Mouse (Mus musculus): Measurements from ENCODE around the gene Cdx4. TPM values are rescaled to one million over a fixed set of nuclear protein-coding genes. Genes with fewer than 3 reads are reported as not detected.

Gene Cdx4
- not detected in 2 replicates for polyA plus RNA-seq (2012; ENCODE audit: insufficient read depth, insufficient read length, missing spikeins)

GRCm38 (mm10) chrX:103321146-103321545 lies at the start of gene Cdx4:
Gene Cdx4 (plus strand): TSS chrX:103321398.
- H3K4me1 ChIP-seq (ENCODE audit: control insufficient read depth, insufficient read depth, insufficient read length, low read length) = no peaks in the 10 kb centered on the region
- H3K27ac ChIP-seq (replicated peaks; ENCODE audit: low read depth, low read length) = no peak within 1 kb of the TSS
- no peak within 1 kb of the TSS for H3K4me3 ChIP-seq (ENCODE audit: insufficient read depth, low read depth, low read length)

DNA sequence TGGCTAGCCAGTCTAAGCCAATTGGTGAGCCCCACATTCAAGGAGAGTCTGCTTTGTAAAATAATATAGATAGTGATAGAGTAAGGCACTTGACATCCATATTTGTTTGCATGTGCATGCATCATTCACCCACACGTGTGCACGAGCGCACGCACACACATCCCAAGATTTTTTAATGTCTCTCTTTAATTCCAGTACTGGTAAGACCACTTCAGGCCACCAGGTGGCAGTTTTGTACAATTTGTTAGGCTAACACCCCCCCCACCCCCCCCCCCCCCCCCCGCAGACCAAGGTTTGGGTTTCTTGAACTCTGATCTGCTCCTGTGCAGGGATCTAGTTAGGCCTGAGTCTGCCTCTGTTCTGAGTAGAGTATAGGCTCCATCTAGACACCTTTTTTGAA lies 46.9 kb upstream of the Cdx4 start:
- Histone ChIP-seq H3K4me1 (ENCODE audit: control insufficient read depth, insufficient read depth, insufficient read length, low read length) (no peaks in the 10 kb centered on the region), H3K4me3 (ENCODE audit: insufficient read depth, low read depth, low read length) (no peak overlapping the region), H3K27ac (replicated peaks; ENCODE audit: low read depth, low read length) (no peak overlapping the region)

GRCm38 (mm10) chrX:103286899-103287722 lies 34.1 kb upstream of the Cdx4 start:
- Histone ChIP-seq H3K27ac (replicated peaks; ENCODE audit: low read depth, low read length) (no peak overlapping the region), H3K4me3 (ENCODE audit: insufficient read depth, low read depth, low read length) (no peak overlapping the region), H3K4me1 (ENCODE audit: control insufficient read depth, insufficient read depth, insufficient read length, low read length) (no peaks in the 10 kb centered on the region)

- no peak overlapping the region for H3K4me3 ChIP-seq (ENCODE audit: insufficient read depth, low read depth, low read length)
- H3K4me1 ChIP-seq (ENCODE audit: control insufficient read depth, insufficient read depth, insufficient read length, low read length) = no peaks in the 10 kb centered on the region
- H3K27ac ChIP-seq (replicated peaks; ENCODE audit: low read depth, low read length) = no peak overlapping the region
Measured at GRCm38 (mm10) chrX:103287846-103288377, 33.3 kb upstream of the Cdx4 start.

DNA sequence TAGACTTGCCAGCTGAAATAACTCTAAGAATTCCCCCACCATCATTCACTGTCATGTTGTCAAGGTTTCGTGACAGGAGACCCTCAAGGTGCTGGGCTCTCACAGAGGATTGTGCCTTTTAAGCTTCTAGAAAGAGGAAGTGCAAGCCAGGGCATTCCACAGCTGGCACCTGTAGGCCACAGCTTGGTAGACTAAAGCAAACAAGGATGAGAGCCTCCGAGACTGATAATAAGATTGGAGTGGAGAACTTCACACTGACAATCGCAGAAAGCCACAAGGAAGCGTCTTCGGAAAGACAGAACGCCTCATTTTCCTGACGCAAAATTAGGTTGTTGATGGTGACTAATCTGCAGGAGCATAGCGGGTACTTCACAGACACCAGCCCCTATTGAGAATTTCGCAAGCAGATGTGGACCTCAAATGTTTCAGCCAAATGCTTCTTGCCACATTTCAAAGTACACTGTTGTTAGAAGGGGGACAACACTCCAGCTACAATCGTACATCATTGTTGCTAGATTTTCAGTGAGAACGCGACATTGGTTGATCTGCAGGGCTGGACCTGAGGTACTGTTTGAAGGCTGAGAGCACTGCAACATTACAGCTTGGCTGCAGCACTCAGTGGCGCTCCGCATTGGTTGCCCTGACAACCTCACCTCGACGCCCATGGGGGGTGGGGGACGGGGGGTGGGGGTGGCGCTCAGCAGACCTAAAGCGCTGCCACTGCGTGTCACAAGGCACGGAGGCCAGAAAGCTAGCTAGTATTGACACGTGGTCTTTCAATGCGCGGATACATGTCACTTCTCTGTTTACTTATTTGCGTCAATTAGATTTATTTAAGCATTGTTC lies 32.5 kb upstream of the Cdx4 start:
- Histone ChIP-seq H3K4me1 (ENCODE audit: control insufficient read depth, insufficient read depth, insufficient read length, low read length) (no peaks in the 10 kb centered on the region), H3K4me3 (ENCODE audit: insufficient read depth, low read depth, low read length) (no peak overlapping the region), H3K27ac (replicated peaks; ENCODE audit: low read depth, low read length) (no peak overlapping the region)

GRCm38 (mm10) chrX:103298937-103299336 lies 22.3 kb upstream of the Cdx4 start:
- Histone ChIP-seq H3K4me3 (ENCODE audit: insufficient read depth, low read depth, low read length) (no peak overlapping the region), H3K27ac (replicated peaks; ENCODE audit: low read depth, low read length) (no peak overlapping the region), H3K4me1 (ENCODE audit: control insufficient read depth, insufficient read depth, insufficient read length, low read length) (no peaks in the 10 kb centered on the region)

- H3K4me3 ChIP-seq (ENCODE audit: insufficient read depth, low read depth, low read length) = no peak overlapping the region
- no peak overlapping the region for H3K27ac ChIP-seq (replicated peaks; ENCODE audit: low read depth, low read length)
- H3K4me1 ChIP-seq (ENCODE audit: control insufficient read depth, insufficient read depth, insufficient read length, low read length) = no peaks in the 10 kb centered on the region
Measured at GRCm38 (mm10) chrX:103308262-103308661, 12.9 kb upstream of the Cdx4 start.

DNA sequence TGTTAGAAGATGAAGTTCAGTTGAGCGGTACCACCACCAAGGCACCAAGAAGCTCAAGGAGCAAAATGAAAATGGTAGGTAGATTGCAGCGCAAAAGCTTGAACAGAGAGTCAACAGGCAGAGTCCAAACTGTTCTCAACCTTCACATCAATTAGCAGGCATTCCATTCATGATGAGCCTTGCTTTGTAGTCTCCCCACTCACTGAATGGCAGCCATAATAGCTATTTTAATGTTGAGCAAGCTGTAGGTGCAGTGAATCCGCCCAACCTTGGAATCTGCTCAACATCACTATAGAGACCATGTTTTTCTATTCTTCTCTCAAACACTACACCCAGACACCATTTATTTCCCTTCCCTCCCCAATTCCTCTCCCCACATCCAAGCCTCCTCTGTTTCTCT lies 9.5 kb upstream of the Cdx4 start:
- no peak overlapping the region for H3K27ac ChIP-seq (replicated peaks; ENCODE audit: low read depth, low read length)
- H3K4me3 ChIP-seq (ENCODE audit: insufficient read depth, low read depth, low read length) = no peak overlapping the region
- no peaks in the 10 kb centered on the region for H3K4me1 ChIP-seq (ENCODE audit: control insufficient read depth, insufficient read depth, insufficient read length, low read length)

DNA sequence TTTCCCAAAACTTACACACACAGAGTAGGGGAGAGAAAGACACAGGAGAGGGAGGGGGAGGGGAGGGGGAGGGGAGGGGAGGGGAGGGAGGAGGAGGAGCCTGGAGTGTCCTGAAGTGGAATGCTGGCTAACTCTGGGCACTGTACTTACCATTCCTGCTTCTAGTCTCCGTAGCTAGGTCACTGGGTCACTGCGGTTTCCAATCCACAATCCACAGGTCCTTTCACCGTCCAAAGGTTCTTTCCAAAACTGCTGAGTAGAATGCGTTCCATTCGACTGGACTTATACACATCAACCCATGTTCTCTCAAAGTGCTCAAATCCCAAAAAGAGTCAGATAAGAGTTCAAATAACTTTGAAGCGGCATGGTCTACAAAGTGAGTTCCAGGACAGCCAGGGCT lies 7.1 kb upstream of the Cdx4 start:
- H3K4me3 ChIP-seq (ENCODE audit: insufficient read depth, low read depth, low read length) = no peak overlapping the region
- H3K4me1 ChIP-seq (ENCODE audit: control insufficient read depth, insufficient read depth, insufficient read length, low read length) = no peaks in the 10 kb centered on the region
- H3K27ac ChIP-seq (replicated peaks; ENCODE audit: low read depth, low read length) = no peak overlapping the region

DNA sequence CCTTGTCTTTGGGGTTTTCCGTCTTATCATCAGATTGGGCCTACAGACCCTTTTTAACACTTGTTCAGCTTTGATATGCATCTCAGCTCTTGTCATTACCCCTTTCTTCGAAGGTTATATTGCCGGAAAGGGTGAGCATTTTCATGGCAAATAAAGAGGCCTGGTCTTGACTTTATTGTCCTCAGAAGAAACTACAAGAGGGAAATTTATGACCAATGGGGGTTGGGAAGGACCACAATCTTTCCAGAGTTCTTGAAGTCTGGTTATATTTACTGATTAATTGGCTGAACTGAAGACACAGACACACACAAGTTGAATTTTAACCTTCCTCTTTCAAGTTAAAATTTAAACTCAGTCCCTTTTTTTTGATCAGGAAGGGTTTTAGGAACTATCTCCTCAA lies 4.7 kb downstream of the Cdx4 start:
- Histone ChIP-seq H3K4me1 (ENCODE audit: control insufficient read depth, insufficient read depth, insufficient read length, low read length) (no peaks in the 10 kb centered on the region), H3K4me3 (ENCODE audit: insufficient read depth, low read depth, low read length) (no peak overlapping the region), H3K27ac (replicated peaks; ENCODE audit: low read depth, low read length) (no peak overlapping the region)

DNA sequence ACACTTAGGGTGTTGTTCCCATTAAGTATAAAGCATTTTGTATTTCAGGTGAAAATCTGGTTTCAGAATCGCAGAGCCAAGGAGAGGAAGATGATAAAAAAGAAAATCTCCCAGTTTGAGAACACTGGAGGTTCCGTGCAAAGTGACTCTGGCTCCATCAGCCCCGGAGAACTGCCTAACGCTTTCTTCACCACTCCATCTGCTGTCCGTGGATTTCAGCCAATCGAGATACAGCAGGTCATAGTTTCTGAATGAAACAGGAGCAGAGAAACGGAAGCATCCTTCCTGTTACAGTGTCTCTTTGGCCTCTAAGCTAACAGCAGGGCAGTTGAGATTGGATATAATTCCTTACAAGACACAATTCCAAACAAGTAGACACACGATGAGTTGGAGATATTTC lies 8.2 kb downstream of the Cdx4 start:
- H3K4me3 ChIP-seq (ENCODE audit: insufficient read depth, low read depth, low read length) = no peak overlapping the region
- H3K4me1 ChIP-seq (ENCODE audit: control insufficient read depth, insufficient read depth, insufficient read length, low read length) = no peaks in the 10 kb centered on the region
- no peak overlapping the region for H3K27ac ChIP-seq (replicated peaks; ENCODE audit: low read depth, low read length)

DNA sequence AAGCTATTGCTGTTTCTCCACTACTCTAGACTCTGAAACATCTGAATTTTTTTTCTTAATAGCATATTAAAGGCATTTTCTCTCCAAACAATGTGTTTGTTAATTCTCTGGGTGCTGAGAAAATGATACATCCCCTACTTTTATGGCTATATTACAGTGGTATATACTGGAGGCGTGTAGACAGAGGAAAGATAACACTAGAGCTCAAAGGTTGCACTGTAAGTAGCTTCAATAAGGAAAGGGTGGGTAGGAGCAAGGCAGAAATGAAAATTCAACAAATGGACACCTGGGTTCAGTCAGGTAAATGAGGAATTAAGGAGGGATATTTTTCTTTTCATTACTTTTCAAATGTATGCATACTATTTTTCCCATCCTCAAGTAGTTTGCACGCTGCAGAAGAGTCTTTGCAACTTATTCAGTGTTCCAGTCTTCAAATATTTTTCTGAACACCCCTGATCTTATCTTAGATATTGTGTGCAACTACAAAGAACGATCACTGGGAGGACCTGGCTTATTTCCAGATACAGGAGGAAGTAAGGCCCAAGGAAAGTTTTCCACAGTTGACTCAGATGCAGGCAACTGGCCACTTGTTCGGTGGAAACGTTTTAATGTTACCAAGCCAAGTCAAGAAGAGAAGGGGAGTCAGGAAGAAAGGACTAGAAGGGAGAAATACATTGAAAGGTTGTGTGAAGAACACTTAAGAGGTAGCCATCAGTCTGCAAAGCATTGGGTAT lies 10.1 kb downstream of the Cdx4 start:
- no peak overlapping the region for H3K27ac ChIP-seq (replicated peaks; ENCODE audit: low read depth, low read length)
- no peaks in the 10 kb centered on the region for H3K4me1 ChIP-seq (ENCODE audit: control insufficient read depth, insufficient read depth, insufficient read length, low read length)
- no peak overlapping the region for H3K4me3 ChIP-seq (ENCODE audit: insufficient read depth, low read depth, low read length)

GRCm38 (mm10) chrX:103341369-103342113 lies 20.3 kb downstream of the Cdx4 start:
- no peak overlapping the region for H3K4me3 ChIP-seq (ENCODE audit: insufficient read depth, low read depth, low read length)
- H3K4me1 ChIP-seq (ENCODE audit: control insufficient read depth, insufficient read depth, insufficient read length, low read length) = no peaks in the 10 kb centered on the region
- H3K27ac ChIP-seq (replicated peaks; ENCODE audit: low read depth, low read length) = no peak overlapping the region

DNA sequence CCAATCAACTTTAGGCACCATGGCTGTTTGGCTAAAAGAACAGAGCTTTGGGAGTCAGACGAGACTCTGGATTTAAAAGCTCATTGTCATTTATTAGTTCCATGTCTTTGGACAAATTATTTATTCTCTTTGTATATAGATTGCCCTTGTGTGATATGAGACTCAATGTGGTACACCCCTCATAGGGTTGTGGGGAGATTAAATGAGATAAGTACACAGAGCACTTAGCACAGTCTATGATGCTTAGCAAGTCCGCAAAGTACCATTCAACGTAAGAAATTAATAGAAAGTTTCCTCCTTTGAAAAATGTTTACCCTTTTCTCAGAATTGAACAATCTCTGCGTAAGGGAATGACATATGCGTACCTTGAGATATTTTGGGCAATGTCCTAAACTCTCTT lies 34.6 kb downstream of the Cdx4 start:
- Histone ChIP-seq H3K27ac (replicated peaks; ENCODE audit: low read depth, low read length) (no peak overlapping the region), H3K4me1 (ENCODE audit: control insufficient read depth, insufficient read depth, insufficient read length, low read length) (no peaks in the 10 kb centered on the region), H3K4me3 (ENCODE audit: insufficient read depth, low read depth, low read length) (peak overlapping the region; percentile 79; the same call in 1 of the 2 replicates)
